Mouse (Mus musculus) MEL (cell line): ENCODE measurements around the gene Tmem95. TPM values are rescaled to one million over a fixed set of nuclear protein-coding genes. Genes with fewer than 3 reads are reported as not detected.

ENCODE experiments used
- polyA plus RNA-seq, 2 experiments: library from polyadenylated mRNA; stranded (reverse) in 1 of 2; unstranded in 1 of 2; fragments of >175 nt in 1 of 2; fragments of >200 nt in 1 of 2; gene quantifications; 2 replicates each; pipeline versions ENCODE4 v1.2.1 to v1.2.4; 2012; ENCODE audit warnings: low replicate concordance in 2 of 2, low read depth in 1 of 2; ENCODE audit not compliant: insufficient read length in 2 of 2, insufficient read depth in 1 of 2, missing spikeins in 1 of 2
- total RNA-seq: library from RNA; depleted of rRNA; stranded (reverse); fragments of 300-350 nt; gene quantifications from 2 replicates; pipeline ENCODE4 v1.2.3, GENCODE M21; 2012; rRNA removed

Tmem95 gene
- total and polyA plus RNA-seq, 3 experiments: not detected

Other genes with a start within 250 kb of the Tmem95 start
Only the 30 nearest of the 40 such genes appear.
- gene Polr2a, start 119.4 kb downstream of the Tmem95 start, total RNA-seq: 16.6 and 22.2 TPM in 2 replicates
- gene Polr2a, start 119.4 kb downstream of the Tmem95 start, polyA plus RNA-seq: 100 to 1,000 TPM in 1 of 2 experiments, 10 to 100 TPM in 1; 73.9 to 193 TPM
- 0.08 TPM in 1 of 2 replicates, not detected in the other for gene Slc35g3, start 116.0 kb downstream of the Tmem95 start, total RNA-seq
- under 1 TPM in 1 of 2 experiments, not detected in 1; 0.22 TPM for gene Slc35g3, start 116.0 kb downstream of the Tmem95 start, polyA plus RNA-seq
- gene Zbtb4, start 112.1 kb downstream of the Tmem95 start, total RNA-seq: 1.4 and 2.4 TPM in 2 replicates
- 1 to 10 TPM in 1 of 2 experiments, not detected in 1; 2.7 TPM for gene Zbtb4, start 112.1 kb downstream of the Tmem95 start, polyA plus RNA-seq
- 0.31 and 0.33 TPM in 2 replicates for gene Chrnb1, start 82.1 kb downstream of the Tmem95 start, total RNA-seq
- gene Chrnb1, start 82.1 kb downstream of the Tmem95 start, polyA plus RNA-seq: 1 to 10 TPM in 1 of 2 experiments, not detected in 1; 1.6 TPM
- gene Fgf11, start 76.2 kb downstream of the Tmem95 start, total RNA-seq: 4.8 and 5.1 TPM in 2 replicates
- gene Fgf11, start 76.2 kb downstream of the Tmem95 start, polyA plus RNA-seq: 10 to 100 TPM in 1 of 2 experiments, not detected in 1; 26.8 TPM
- gene Tmem102, start 72.4 kb downstream of the Tmem95 start, total RNA-seq: 0.29 and 0.31 TPM in 2 replicates
- 1 to 10 TPM in 1 of 2 experiments, not detected in 1; 2.4 TPM for gene Tmem102, start 72.4 kb downstream of the Tmem95 start, polyA plus RNA-seq
- 0.04 TPM in 1 of 2 replicates, not detected in the other for gene Gm39566, start 62.7 kb downstream of the Tmem95 start, total RNA-seq
- not detected for gene Gm39566, start 62.7 kb downstream of the Tmem95 start, polyA plus RNA-seq
- gene Spem2, start 59.6 kb downstream of the Tmem95 start, total RNA-seq: not detected in 2 replicates
- not detected for gene Spem2, start 59.6 kb downstream of the Tmem95 start, polyA plus RNA-seq
- 0.19 TPM in 1 of 2 replicates, not detected in the other for gene Spem1, start 55.8 kb downstream of the Tmem95 start, total RNA-seq
- under 1 TPM in 1 of 2 experiments, not detected in 1; 0.15 TPM for gene Spem1, start 55.8 kb downstream of the Tmem95 start, polyA plus RNA-seq
- 20.3 and 20.9 TPM in 2 replicates for gene Nlgn2, start 40.2 kb downstream of the Tmem95 start, total RNA-seq
- 10 to 100 TPM; 29.8 to 43.3 TPM for gene Nlgn2, start 40.2 kb downstream of the Tmem95 start, polyA plus RNA-seq
- gene Tmem256, start 39.5 kb downstream of the Tmem95 start, total RNA-seq: 176 and 190 TPM in 2 replicates
- 100 to 1,000 TPM in 1 of 2 experiments, not detected in 1; 181 TPM for gene Tmem256, start 39.5 kb downstream of the Tmem95 start, polyA plus RNA-seq
- 3.8 and 4.6 TPM in 2 replicates for gene Plscr3, start 31.6 kb downstream of the Tmem95 start, total RNA-seq
- gene Plscr3, start 31.6 kb downstream of the Tmem95 start, polyA plus RNA-seq: 10 to 100 TPM in 1 of 2 experiments, not detected in 1; 26.0 TPM
- 0.13 and 0.35 TPM in 2 replicates for gene Tnk1, start 19.3 kb downstream of the Tmem95 start, total RNA-seq
- gene Tnk1, start 19.3 kb downstream of the Tmem95 start, polyA plus RNA-seq: under 1 TPM in 1 of 2 experiments, not detected in 1; 0.25 TPM
- 0.19 and 0.26 TPM in 2 replicates for gene Kctd11, start 3.4 kb upstream of the Tmem95 start, total RNA-seq
- gene Kctd11, start 3.4 kb upstream of the Tmem95 start, polyA plus RNA-seq: under 1 TPM in 1 of 2 experiments, not detected in 1; 0.49 TPM
- gene Acap1, start 17.5 kb upstream of the Tmem95 start, total RNA-seq: 20.7 and 33.4 TPM in 2 replicates
- 10 to 100 TPM in 1 of 2 experiments, not detected in 1; 42.2 TPM for gene Acap1, start 17.5 kb upstream of the Tmem95 start, polyA plus RNA-seq
- gene 2810408A11Rik, start 23.0 kb upstream of the Tmem95 start, total RNA-seq: 0.69 and 0.81 TPM in 2 replicates
- gene 2810408A11Rik, start 23.0 kb upstream of the Tmem95 start, polyA plus RNA-seq: 1 to 10 TPM in 1 of 2 experiments, not detected in 1; 1.3 TPM
- gene Neurl4, start 23.1 kb upstream of the Tmem95 start, total RNA-seq: 47.3 and 58.0 TPM in 2 replicates
- 10 to 100 TPM in 1 of 2 experiments, not detected in 1; 50.9 TPM for gene Neurl4, start 23.1 kb upstream of the Tmem95 start, polyA plus RNA-seq
- gene Gps2, start 35.9 kb upstream of the Tmem95 start, total RNA-seq: 64.5 and 78.0 TPM in 2 replicates
- 100 to 1,000 TPM in 1 of 2 experiments, not detected in 1; 113 TPM for gene Gps2, start 35.9 kb upstream of the Tmem95 start, polyA plus RNA-seq
- gene Eif5a, start 43.9 kb upstream of the Tmem95 start, total RNA-seq: 1,428 and 1,539 TPM in 2 replicates
- gene Eif5a, start 43.9 kb upstream of the Tmem95 start, polyA plus RNA-seq: 1,000 to 10,000 TPM; 1,272 to 3,185 TPM
- gene Ybx2, start 57.8 kb upstream of the Tmem95 start, total RNA-seq: 0.33 and 0.50 TPM in 2 replicates
- under 1 TPM in 1 of 2 experiments, not detected in 1; 0.92 TPM for gene Ybx2, start 57.8 kb upstream of the Tmem95 start, polyA plus RNA-seq
- 0.12 TPM in 1 of 2 replicates, not detected in the other for gene Slc2a4, start 70.2 kb upstream of the Tmem95 start, total RNA-seq
- under 1 TPM in 1 of 2 experiments, not detected in 1; 0.19 TPM for gene Slc2a4, start 70.2 kb upstream of the Tmem95 start, polyA plus RNA-seq
- 0.26 and 0.31 TPM in 2 replicates for gene Cldn7, start 86.8 kb upstream of the Tmem95 start, total RNA-seq
- under 1 TPM in 1 of 2 experiments, not detected in 1; 0.36 TPM for gene Cldn7, start 86.8 kb upstream of the Tmem95 start, polyA plus RNA-seq
- gene Ctdnep1, start 103.1 kb upstream of the Tmem95 start, total RNA-seq: 47.3 and 49.6 TPM in 2 replicates
- gene Ctdnep1, start 103.1 kb upstream of the Tmem95 start, polyA plus RNA-seq: 100 to 1,000 TPM in 1 of 2 experiments, not detected in 1; 133 TPM
- gene Elp5, start 104.5 kb upstream of the Tmem95 start, total RNA-seq: 170 and 189 TPM in 2 replicates
- gene Elp5, start 104.5 kb upstream of the Tmem95 start, polyA plus RNA-seq: 100 to 1,000 TPM in 1 of 2 experiments, not detected in 1; 222 TPM
- gene Gabarap, start 113.1 kb upstream of the Tmem95 start, total RNA-seq: 105 and 132 TPM in 2 replicates
- gene Gabarap, start 113.1 kb upstream of the Tmem95 start, polyA plus RNA-seq: 100 to 1,000 TPM in 1 of 2 experiments, not detected in 1; 241 TPM
- gene Phf23, start 117.8 kb upstream of the Tmem95 start, total RNA-seq: 88.2 and 112 TPM in 2 replicates
- gene Phf23, start 117.8 kb upstream of the Tmem95 start, polyA plus RNA-seq: 100 to 1,000 TPM in 1 of 2 experiments, not detected in 1; 108 TPM
- gene Dvl2, start 122.6 kb upstream of the Tmem95 start, total RNA-seq: 40.1 and 41.9 TPM in 2 replicates
- gene Dvl2, start 122.6 kb upstream of the Tmem95 start, polyA plus RNA-seq: 10 to 100 TPM in 1 of 2 experiments, not detected in 1; 38.5 TPM
- 123 and 140 TPM in 2 replicates for gene Acadvl, start 137.4 kb upstream of the Tmem95 start, total RNA-seq
- gene Acadvl, start 137.4 kb upstream of the Tmem95 start, polyA plus RNA-seq: 10 to 100 TPM in 1 of 2 experiments, not detected in 1; 92.5 TPM
- 6.5 and 7.9 TPM in 2 replicates for gene Dlg4, start 138.9 kb upstream of the Tmem95 start, total RNA-seq
- gene Dlg4, start 138.9 kb upstream of the Tmem95 start, polyA plus RNA-seq: 10 to 100 TPM in 1 of 2 experiments, not detected in 1; 24.7 TPM
- gene Asgr1, start 176.1 kb upstream of the Tmem95 start, total RNA-seq: 0.13 TPM in 1 of 2 replicates, not detected in the other
- under 1 TPM in 1 of 2 experiments, not detected in 1; 0.31 TPM for gene Asgr1, start 176.1 kb upstream of the Tmem95 start, polyA plus RNA-seq